Mouse (Mus musculus) MEL (cell line): Measurements from ENCODE around the gene Pcsk5. TPM values are rescaled to one million over a fixed set of nuclear protein-coding genes. Genes with fewer than 3 reads are reported as not detected.

Experiments used
- DNase-seq: peaks from one replicate; pipeline ENCODE4 v3.0.0; 2011; ENCODE audit warnings: low read depth, low spot score
- H3K27ac ChIP-seq: 2 replicates; pipeline ENCODE4 v1.5.1; 2012; ENCODE audit warnings: low read depth, mild to moderate bottlenecking, control low read depth, low read length, moderate library complexity; ENCODE audit not compliant: control insufficient read depth
- H3K27me3 ChIP-seq, 2 experiments: fragments of 150-350 bp in 1 of 2; sonication (generic) in 1 of 2; 2 replicates each; pipeline ENCODE4 v1.6.1; 2012; ENCODE audit warnings: low read length in 2 of 2, mild to moderate bottlenecking in 2 of 2, improper control_type of control experiment in 1 of 2, moderate library complexity in 1 of 2; ENCODE audit not compliant: insufficient read depth in 2 of 2, control insufficient read depth in 1 of 2
- H3K36me3 ChIP-seq, 2 experiments: 2 replicates each; pipeline ENCODE4 v1.6.1; 2012 to 2014; ENCODE audit warnings: low read length in 2 of 2, improper control_type of control experiment in 1 of 2, inconsistent platforms in 1 of 2, mild to moderate bottlenecking in 1 of 2; ENCODE audit not compliant: insufficient read depth in 2 of 2, control insufficient read depth in 1 of 2
- H3K4me1 ChIP-seq, 2 experiments: fragments of 150-350 bp in 1 of 2; sonication (generic) in 1 of 2; 2 replicates each; pipeline ENCODE4 v1.6.1; 2012; ENCODE audit warnings: low read length in 2 of 2, improper control_type of control experiment in 1 of 2, mild to moderate bottlenecking in 1 of 2; ENCODE audit not compliant: insufficient read depth in 2 of 2, control insufficient read depth in 1 of 2
- H3K4me3 ChIP-seq, 2 experiments: fragments of 150-350 bp in 1 of 2; sonication (generic) in 1 of 2; 2 replicates each; pipeline ENCODE4 v1.5.1; 2012; ENCODE audit warnings: low read depth in 2 of 2, low read length in 2 of 2, mild to moderate bottlenecking in 2 of 2, moderate library complexity in 2 of 2, control low read depth in 1 of 2, improper control_type of control experiment in 1 of 2; ENCODE audit not compliant: control insufficient read depth in 1 of 2, insufficient read depth in 1 of 2
- H3K79me2 ChIP-seq: 2 replicates; pipeline ENCODE4 v1.6.1; 2012; ENCODE audit warnings: mild to moderate bottlenecking, low read length, moderate library complexity; ENCODE audit not compliant: control insufficient read depth, poor library complexity, insufficient read depth
- H3K9ac ChIP-seq: 2 replicates; pipeline ENCODE4 v1.6.1; 2012; ENCODE audit warnings: low read depth, mild to moderate bottlenecking, control low read depth, low read length, moderate library complexity; ENCODE audit not compliant: control insufficient read depth, poor library complexity, severe bottlenecking
- H3K9me3 ChIP-seq: fragments of 150-350 bp; sonication (generic); replicated peaks from 2 replicates; pipeline ENCODE4 v1.6.1; 2012; ENCODE audit warnings: mild to moderate bottlenecking, low read length, improper control_type of control experiment, moderate library complexity; ENCODE audit not compliant: insufficient read depth
- BHLHE40 ChIP-seq: IDR thresholded peaks from 2 replicates; pipeline ENCODE4 v1.6.1; 2012; ENCODE audit warnings: low read depth, mild to moderate bottlenecking, inconsistent platforms, low read length, improper control_type of control experiment, borderline replicate concordance
- CHD2 ChIP-seq: IDR thresholded peaks from 2 replicates; pipeline ENCODE4 v1.6.1; 2011; ENCODE audit warnings: low read length, improper control_type of control experiment
- CTCF ChIP-seq, 3 experiments: IDR thresholded peaks in 2 of 3; conservative IDR thresholded peaks in 1 of 3; 2 replicates each; pipeline ENCODE4 v1.5.1; 2011 to 2012; ENCODE audit warnings: low read length in 3 of 3, low read depth in 2 of 3, mild to moderate bottlenecking in 2 of 3, improper control_type of control experiment in 1 of 3, inconsistent platforms in 1 of 3, mixed read lengths in 1 of 3, moderate library complexity in 1 of 3; ENCODE audit not compliant: control insufficient read depth in 1 of 3, insufficient read depth in 1 of 3, poor library complexity in 1 of 3, severe bottlenecking in 1 of 3
- EP300 ChIP-seq, 2 experiments: IDR thresholded peaks; 2 replicates each; pipeline ENCODE4 v1.6.1; 2011; ENCODE audit warnings: improper control_type of control experiment in 2 of 2, low read length in 2 of 2, low read depth in 1 of 2, mild to moderate bottlenecking in 1 of 2
- GABPA ChIP-seq: IDR thresholded peaks from 2 replicates; pipeline ENCODE4 v1.6.1; 2012; ENCODE audit warnings: low read depth, mild to moderate bottlenecking, inconsistent platforms, low read length, improper control_type of control experiment, moderate library complexity
- GATA1 ChIP-seq: IDR thresholded peaks from 2 replicates; pipeline ENCODE4 v1.6.1; 2011; ENCODE audit warnings: low read depth, low read length, improper control_type of control experiment
- HCFC1 ChIP-seq: IDR thresholded peaks from 2 replicates; pipeline ENCODE4 v1.6.1; 2012; ENCODE audit warnings: low read depth, mild to moderate bottlenecking, inconsistent platforms, low read length, improper control_type of control experiment, moderate library complexity
- JUND ChIP-seq: IDR thresholded peaks from 2 replicates; pipeline ENCODE4 v1.6.1; 2011; ENCODE audit warnings: low read depth, mild to moderate bottlenecking, improper control_type of control experiment, low read length
- MAFK ChIP-seq: IDR thresholded peaks from 2 replicates; pipeline ENCODE4 v1.6.1; 2011; ENCODE audit warnings: low read depth, mild to moderate bottlenecking, low read length, improper control_type of control experiment, borderline replicate concordance
- MAX ChIP-seq: IDR thresholded peaks from 2 replicates; pipeline ENCODE4 v1.6.1; 2011; ENCODE audit warnings: low read length, improper control_type of control experiment
- MEF2A ChIP-seq: IDR thresholded peaks from 2 replicates; pipeline ENCODE4 v1.6.1; 2014; ENCODE audit warnings: low read depth, mild to moderate bottlenecking, inconsistent platforms, low read length, improper control_type of control experiment; ENCODE audit not compliant: poor library complexity, insufficient replicate concordance, severe bottlenecking; ENCODE audit errors: extremely low read depth
- MXI1 ChIP-seq: IDR thresholded peaks from 2 replicates; pipeline ENCODE4 v1.6.1; 2011; ENCODE audit warnings: mild to moderate bottlenecking, low read depth, low read length, improper control_type of control experiment
- NELFE ChIP-seq: IDR thresholded peaks from 2 replicates; pipeline ENCODE4 v1.6.1; 2011; ENCODE audit warnings: low read depth, low read length, improper control_type of control experiment
- POLR2A ChIP-seq, 2 experiments: IDR thresholded peaks; 2 replicates each; pipeline ENCODE4 v1.6.1; 2011 to 2012; ENCODE audit warnings: low read length in 2 of 2, mild to moderate bottlenecking in 2 of 2, control low read depth in 1 of 2, improper control_type of control experiment in 1 of 2, low read depth in 1 of 2, moderate library complexity in 1 of 2; ENCODE audit not compliant: control insufficient read depth in 1 of 2, insufficient read depth in 1 of 2, poor library complexity in 1 of 2
- POLR2AphosphoS2 ChIP-seq: IDR thresholded peaks from 2 replicates; pipeline ENCODE4 v1.6.1; 2011; ENCODE audit warnings: low read length, improper control_type of control experiment
- RAD21 ChIP-seq: IDR thresholded peaks from 2 replicates; pipeline ENCODE4 v1.6.1; 2011; ENCODE audit warnings: mild to moderate bottlenecking, low read depth, low read length, improper control_type of control experiment
- RCOR1 ChIP-seq: IDR thresholded peaks from 2 replicates; pipeline ENCODE4 v1.6.1; 2012; ENCODE audit warnings: low read depth, mild to moderate bottlenecking, inconsistent platforms, low read length, improper control_type of control experiment
- SIN3A ChIP-seq: IDR thresholded peaks from 2 replicates; pipeline ENCODE4 v1.6.1; 2012; ENCODE audit warnings: low read length, improper control_type of control experiment, inconsistent platforms
- SMC3 ChIP-seq: IDR thresholded peaks from 2 replicates; pipeline ENCODE4 v1.6.1; 2011; ENCODE audit warnings: low read depth, low read length, improper control_type of control experiment
- TCF12 ChIP-seq: IDR thresholded peaks from 2 replicates; pipeline ENCODE4 v1.6.1; 2014; ENCODE audit warnings: low read depth, mild to moderate bottlenecking, inconsistent platforms, low read length, improper control_type of control experiment, moderate library complexity
- UBTF ChIP-seq: IDR thresholded peaks from 2 replicates; pipeline ENCODE4 v1.6.1; 2012; ENCODE audit warnings: low read depth, mild to moderate bottlenecking, inconsistent platforms, low read length, improper control_type of control experiment, moderate library complexity, borderline replicate concordance; ENCODE audit not compliant: insufficient read depth
- USF1 ChIP-seq: IDR thresholded peaks from 2 replicates; pipeline ENCODE4 v1.6.1; 2014; ENCODE audit warnings: low read depth, mild to moderate bottlenecking, inconsistent platforms, low read length, improper control_type of control experiment, moderate library complexity
- USF2 ChIP-seq, 2 experiments: IDR thresholded peaks; 2 replicates each; pipeline ENCODE4 v1.6.1; 2011 to 2012; ENCODE audit warnings: improper control_type of control experiment in 2 of 2, low read length in 2 of 2, borderline replicate concordance in 1 of 2, inconsistent platforms in 1 of 2, low read depth in 1 of 2, mild to moderate bottlenecking in 1 of 2; ENCODE audit not compliant: insufficient read depth in 1 of 2
- ZC3H11A ChIP-seq: IDR thresholded peaks from 2 replicates; pipeline ENCODE4 v1.6.1; 2012; ENCODE audit warnings: low read depth, mild to moderate bottlenecking, inconsistent platforms, low read length, improper control_type of control experiment
- ZNF384 ChIP-seq: IDR thresholded peaks from 2 replicates; pipeline ENCODE4 v1.6.1; 2012; ENCODE audit warnings: low read depth, mild to moderate bottlenecking, inconsistent platforms, low read length, improper control_type of control experiment
- polyA plus RNA-seq, 2 experiments: library from polyadenylated mRNA; stranded (reverse) in 1 of 2; unstranded in 1 of 2; fragments of >175 nt in 1 of 2; fragments of >200 nt in 1 of 2; gene quantifications; 2 replicates each; pipeline versions ENCODE4 v1.2.1 to v1.2.4; 2012; ENCODE audit warnings: low replicate concordance in 2 of 2, low read depth in 1 of 2; ENCODE audit not compliant: insufficient read length in 2 of 2, insufficient read depth in 1 of 2, missing spikeins in 1 of 2
- total RNA-seq: library from RNA; depleted of rRNA; stranded (reverse); fragments of 300-350 nt; gene quantifications from 2 replicates; pipeline ENCODE4 v1.2.3, GENCODE M21; 2012

The Pcsk5 gene
- total and polyA plus RNA-seq, 3 experiments = not detected

GRCm38 (mm10) chr19:17409351-17409750, 428.1 kb downstream of the Pcsk5 start:
- TF ChIP-seq USF2 (IDR thresholded peaks at IDR 0.05; ENCODE audit: borderline replicate concordance in 1 of 2, insufficient read depth in 1 of 2, low read depth in 1 of 2, low read length in 2 of 2) (no peak), POLR2A (IDR thresholded peaks at IDR 0.05; ENCODE audit: control insufficient read depth in 1 of 2, insufficient read depth in 1 of 2, low read depth in 1 of 2, low read length in 2 of 2, poor library complexity in 1 of 2) (no peak), SMC3 (no peak), GATA1 (no peak), SIN3A (no peak), MAX (no peak), UBTF (no peak), EP300 (IDR thresholded peaks at IDR 0.05; ENCODE audit: low read depth in 1 of 2, low read length in 2 of 2) (no peak), JUND (no peak), HCFC1 (no peak), CHD2 (no peak), MEF2A (no peak), ZC3H11A (no peak)
- TF ChIP-seq, all 39 proteins: peak for 0
- Histone ChIP-seq H3K79me2 (no peaks in the 10 kb centered on the region), H3K9me3 (no peaks in the 10 kb centered on the region), H3K4me3 (no peak overlapping the region), H3K27ac (no peak overlapping the region), H3K27me3 (no peaks in the 10 kb centered on the region), H3K9ac (no peak overlapping the region), H3K4me1 (no peaks in the 10 kb centered on the region), H3K36me3 (no peaks in the 10 kb centered on the region)
- no peak for DNase-seq

- Histone ChIP-seq H3K27me3 (no peaks in the 10 kb centered on the region), H3K9ac (no peak overlapping the region), H3K9me3 (no peaks in the 10 kb centered on the region), H3K4me1 (no peaks in the 10 kb centered on the region), H3K4me3 (no peak overlapping the region), H3K36me3 (no peaks in the 10 kb centered on the region), H3K27ac (no peak overlapping the region), H3K79me2 (no peaks in the 10 kb centered on the region)
- TF ChIP-seq SMC3 = no peak
- TF ChIP-seq MEF2A = no peak
- no peak for DNase-seq
These were observed 428.8 kb downstream of the Pcsk5 start for GRCm38 (mm10) chr19:17408591-17408990.

GRCm38 (mm10) chr19:17406823-17407222, 430.6 kb downstream of the Pcsk5 start:
- Histone ChIP-seq H3K4me1 (no peaks in the 10 kb centered on the region), H3K9me3 (no peaks in the 10 kb centered on the region), H3K27me3 (no peaks in the 10 kb centered on the region), H3K36me3 (no peaks in the 10 kb centered on the region), H3K27ac (no peak overlapping the region), H3K9ac (no peak overlapping the region), H3K79me2 (no peaks in the 10 kb centered on the region), H3K4me3 (no peak overlapping the region)
- DNase-seq = no peak
- no peak for TF ChIP-seq BHLHE40
- no peak for TF ChIP-seq ZNF384
- no peak for TF ChIP-seq USF1
- no peak for TF ChIP-seq GABPA
- TF ChIP-seq NELFE = no peak
- TF ChIP-seq POLR2AphosphoS2 = no peak
- TF ChIP-seq UBTF = no peak
- no peak for TF ChIP-seq RCOR1
- TF ChIP-seq CTCF (IDR thresholded peaks at IDR 0.05 in 2 of 3, conservative IDR thresholded peaks at IDR 0.05 in 1 of 3; ENCODE audit: control insufficient read depth in 1 of 3, insufficient read depth in 1 of 3, low read depth in 2 of 3, low read length in 3 of 3, poor library complexity in 1 of 3, severe bottlenecking in 1 of 3) = no peak
- no peak for TF ChIP-seq MXI1
- TF ChIP-seq MAFK = no peak
- TF ChIP-seq EP300 (IDR thresholded peaks at IDR 0.05; ENCODE audit: low read depth in 1 of 2, low read length in 2 of 2) = no peak
- TF ChIP-seq RAD21 = no peak
- TF ChIP-seq TCF12 = no peak
- no peak for TF ChIP-seq MAX
- TF ChIP-seq MEF2A = no peak
- no peak for TF ChIP-seq USF2 (IDR thresholded peaks at IDR 0.05; ENCODE audit: borderline replicate concordance in 1 of 2, insufficient read depth in 1 of 2, low read depth in 1 of 2, low read length in 2 of 2)
